Mouse (Mus musculus): ENCODE measurements around the gene Hmgcs1.

- TF ChIP-seq CTCF (IDR thresholded peaks at IDR 0.05) (no peak), POLR2A (IDR thresholded peaks at IDR 0.05; ENCODE audit: insufficient read depth, low read depth, low read length) (peak; percentile 82), EP300 (IDR thresholded peaks at IDR 0.05; ENCODE audit: insufficient read depth, low read depth, low read length) (no peak)
These were observed 65.7 kb downstream of the Hmgcs1 start, which contains the start of gene Nim1k for GRCm38 (mm10) chr13:119755681-119756471.

All from heart, adult 2 months (tissue).